Mouse (Mus musculus): ENCODE data around the gene Apoa2.

The Apoa2 gene

GRCm38 (mm10) chr1:171224857-171225256 is at the start of gene Apoa2:
Gene Apoa2 (plus strand): TSS chr1:171225054.
- peak; percentile 85 for DNase-seq

DNA sequence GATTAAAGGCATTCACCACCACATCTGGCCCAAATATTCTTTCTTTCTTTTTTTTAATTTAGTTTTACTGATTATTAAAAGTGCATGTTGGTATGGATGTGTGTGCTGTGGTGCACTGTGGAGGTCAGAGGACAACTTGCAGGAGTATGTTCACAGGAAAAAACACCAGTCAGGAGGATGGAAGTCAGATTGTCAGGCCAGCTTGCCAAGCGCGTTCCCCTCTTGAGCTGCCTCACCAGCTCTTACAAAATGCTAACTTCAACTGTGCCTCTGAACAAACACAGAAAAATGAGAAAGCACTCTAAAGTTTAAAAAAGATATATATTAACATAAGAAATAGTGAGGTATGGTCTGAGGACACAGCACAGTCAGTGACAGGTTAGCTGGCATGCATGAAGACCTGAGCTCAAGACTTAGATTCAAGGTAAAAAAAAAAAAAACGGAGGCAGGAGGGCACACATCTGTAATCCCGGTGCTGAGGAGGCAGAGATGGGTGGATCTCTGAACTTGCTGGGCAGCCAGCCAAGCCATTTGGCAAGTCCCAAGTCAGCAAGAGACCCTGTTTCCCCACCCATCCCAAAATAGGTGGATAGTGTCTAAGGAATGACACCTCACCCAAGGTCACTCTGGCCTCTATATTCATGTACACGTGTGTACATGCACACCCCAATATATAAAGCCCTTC is 45.2 kb upstream of the Apoa2 start:
- peak; percentile 91 for DNase-seq

DNA sequence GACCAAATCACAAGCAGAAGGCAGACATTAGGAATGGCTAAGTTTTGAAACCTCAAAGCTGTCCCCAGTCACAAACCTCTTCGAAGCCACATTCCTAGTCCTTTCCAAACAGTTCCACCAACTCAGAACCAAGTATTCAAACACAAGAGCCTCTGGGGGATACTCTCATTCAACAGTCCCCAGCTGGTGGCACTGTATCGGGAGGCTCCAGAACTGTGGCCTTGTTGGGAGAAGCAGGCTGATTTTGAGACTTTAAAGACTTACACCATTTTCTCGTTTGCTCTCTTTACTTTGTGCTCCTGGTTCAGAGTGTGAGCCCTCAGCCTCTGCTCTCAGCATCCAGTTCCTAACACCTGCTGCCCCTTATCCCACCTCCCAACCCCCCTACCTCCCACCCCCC is 41.8 kb upstream of the Apoa2 start:
- DNase-seq: peak; percentile 64

- peak; percentile 97 for DNase-seq
These were observed 41.2 kb upstream of the Apoa2 start for GRCm38 (mm10) chr1:171183620-171184019.

- DNase-seq: peak; percentile 95
These were observed 40.5 kb upstream of the Apoa2 start for GRCm38 (mm10) chr1:171184314-171184713.

GRCm38 (mm10) chr1:171185655-171186054 is 39.2 kb upstream of the Apoa2 start:
- peak; percentile 84 for DNase-seq

DNA sequence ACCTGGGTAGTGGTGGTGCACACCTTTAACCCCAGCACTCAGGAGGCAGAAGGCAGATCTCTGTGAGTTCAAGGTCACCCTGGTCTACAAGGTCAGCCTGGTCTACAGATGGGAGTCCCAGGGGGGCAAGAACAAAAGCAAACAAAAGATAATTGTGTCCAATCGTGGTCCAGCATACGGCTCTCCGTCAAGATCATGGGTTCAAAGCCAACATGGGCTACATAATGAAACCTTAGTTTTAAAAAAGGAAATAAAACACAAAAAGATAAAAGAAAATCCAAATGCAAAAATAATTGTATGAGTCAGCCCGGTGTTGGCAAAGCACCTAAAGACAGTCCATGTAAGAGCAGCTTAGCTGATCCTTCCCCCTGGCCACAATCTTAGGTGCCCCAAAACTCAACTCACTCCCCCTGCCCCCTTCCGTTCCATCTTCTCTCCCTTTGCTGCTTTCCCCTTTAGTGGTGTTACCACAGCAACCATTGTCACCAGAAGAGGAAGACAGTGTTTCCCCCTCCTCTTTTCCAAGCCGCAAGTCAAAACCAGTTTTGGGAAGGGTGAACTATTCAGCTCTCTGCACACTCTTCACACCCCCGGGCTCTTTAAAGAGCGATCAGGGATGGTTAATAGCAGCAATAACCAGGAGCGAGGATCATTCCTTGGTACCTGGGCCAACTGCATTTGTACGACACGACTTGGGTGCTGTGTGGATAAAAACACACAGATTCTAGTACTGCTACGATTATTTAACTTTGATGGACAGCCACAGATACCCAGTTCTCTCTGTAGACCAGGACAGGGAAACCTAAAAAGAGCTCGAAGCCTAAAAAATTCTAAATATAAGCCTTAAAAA is 36.8 kb upstream of the Apoa2 start:
- no peak for DNase-seq

DNA sequence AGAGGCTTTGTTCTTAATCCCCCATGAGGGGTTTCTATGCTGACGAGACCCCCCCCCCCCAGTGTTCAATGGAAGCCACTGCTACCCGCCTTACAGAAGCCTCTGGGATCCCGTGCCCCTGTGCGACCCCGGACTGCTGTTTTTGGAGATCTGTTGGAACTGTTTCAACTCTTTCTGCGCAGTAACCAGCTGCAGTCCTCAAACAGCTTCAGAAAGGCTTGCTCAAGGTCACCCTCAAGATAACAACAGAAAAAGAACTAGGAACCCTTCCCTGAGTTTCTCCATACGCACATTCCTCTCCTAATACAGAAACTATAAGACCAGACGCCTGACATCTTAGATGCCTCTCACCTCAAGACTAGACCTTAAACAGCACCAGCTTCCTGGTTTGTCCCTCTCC is 35.8 kb upstream of the Apoa2 start:
- peak; percentile 95 for DNase-seq

DNA sequence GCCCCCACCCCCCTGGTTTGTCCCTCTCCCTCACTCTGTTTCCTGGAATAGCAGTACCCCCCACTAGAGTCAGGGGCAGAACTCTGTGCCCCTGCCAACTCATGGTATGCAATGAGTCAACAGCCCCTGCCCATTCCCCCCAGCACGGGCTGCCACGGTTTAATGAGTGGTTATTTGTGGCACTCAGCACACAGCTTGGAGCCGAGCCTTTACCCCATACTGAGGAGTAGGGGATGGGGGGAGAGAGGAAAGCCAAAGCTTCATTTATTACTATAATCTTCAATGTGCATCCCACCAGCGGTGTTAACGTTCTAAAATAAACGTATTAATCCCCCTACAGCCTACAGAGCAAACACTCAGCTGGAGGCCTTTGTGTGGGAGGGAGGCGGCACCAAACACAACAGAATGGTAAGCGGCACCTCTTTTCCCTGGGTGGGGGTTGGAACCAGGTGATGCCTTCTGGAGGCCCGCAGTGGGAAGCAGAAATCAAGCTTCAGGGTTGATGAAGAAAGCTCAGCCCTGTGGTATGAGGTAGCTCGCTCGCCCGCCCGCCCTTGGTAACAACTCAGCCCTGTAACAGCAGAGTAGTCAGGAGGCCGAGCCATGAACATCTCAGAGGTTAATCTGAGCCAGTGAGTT is 35.3 kb upstream of the Apoa2 start:
- no peak for DNase-seq

GRCm38 (mm10) chr1:171190832-171191231 is 34.0 kb upstream of the Apoa2 start:
- DNase-seq: peak; percentile 70

GRCm38 (mm10) chr1:171192283-171192682 is 32.6 kb upstream of the Apoa2 start:
- peak; percentile 75 for DNase-seq

- peak; percentile 94 for DNase-seq
These were observed 31.6 kb upstream of the Apoa2 start for GRCm38 (mm10) chr1:171193093-171193840.

DNA sequence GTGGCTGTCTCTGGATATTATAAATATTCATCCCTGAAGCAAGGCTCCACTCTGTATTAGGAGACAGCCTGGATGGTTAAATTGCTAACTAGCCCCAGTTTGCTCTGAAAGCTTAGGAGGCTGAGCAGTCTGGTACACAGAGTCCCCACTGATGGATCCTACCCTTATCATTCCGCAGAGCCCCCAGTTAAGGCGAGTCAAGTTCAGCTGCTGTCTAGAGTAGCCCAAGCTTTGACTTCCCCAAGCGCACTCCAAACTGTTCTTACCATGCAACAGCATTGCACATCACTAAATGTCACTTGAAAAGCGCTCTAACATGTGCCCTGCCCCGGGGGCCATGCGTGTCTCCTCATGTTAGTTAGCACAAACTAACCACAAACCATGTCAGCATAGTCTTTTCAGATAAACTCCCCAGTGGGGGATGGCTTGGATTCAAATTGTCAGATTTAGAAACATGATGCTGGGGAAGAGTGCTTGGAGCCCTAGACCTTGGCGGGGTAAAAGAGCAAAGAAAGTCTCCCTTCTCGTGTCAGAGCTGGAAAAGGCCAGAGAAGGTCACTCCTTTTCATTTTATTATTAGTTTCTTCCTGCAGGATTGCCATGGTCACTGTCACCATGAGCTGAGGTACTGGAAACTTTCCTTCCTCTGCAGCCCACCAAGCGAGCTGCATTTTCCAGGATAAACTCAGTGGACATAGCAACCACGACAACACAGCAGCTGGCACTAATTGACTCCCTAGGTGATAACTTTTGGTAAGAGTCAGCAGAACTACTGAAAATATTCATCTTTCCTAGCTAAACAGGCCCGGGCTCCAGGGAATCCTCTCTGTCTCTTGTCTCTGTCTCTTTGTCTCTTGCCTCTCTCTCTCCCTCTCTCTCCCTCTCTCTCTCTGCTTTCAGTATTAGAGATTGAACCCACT is 30.7 kb upstream of the Apoa2 start:
- DNase-seq: peak; percentile 90

DNA sequence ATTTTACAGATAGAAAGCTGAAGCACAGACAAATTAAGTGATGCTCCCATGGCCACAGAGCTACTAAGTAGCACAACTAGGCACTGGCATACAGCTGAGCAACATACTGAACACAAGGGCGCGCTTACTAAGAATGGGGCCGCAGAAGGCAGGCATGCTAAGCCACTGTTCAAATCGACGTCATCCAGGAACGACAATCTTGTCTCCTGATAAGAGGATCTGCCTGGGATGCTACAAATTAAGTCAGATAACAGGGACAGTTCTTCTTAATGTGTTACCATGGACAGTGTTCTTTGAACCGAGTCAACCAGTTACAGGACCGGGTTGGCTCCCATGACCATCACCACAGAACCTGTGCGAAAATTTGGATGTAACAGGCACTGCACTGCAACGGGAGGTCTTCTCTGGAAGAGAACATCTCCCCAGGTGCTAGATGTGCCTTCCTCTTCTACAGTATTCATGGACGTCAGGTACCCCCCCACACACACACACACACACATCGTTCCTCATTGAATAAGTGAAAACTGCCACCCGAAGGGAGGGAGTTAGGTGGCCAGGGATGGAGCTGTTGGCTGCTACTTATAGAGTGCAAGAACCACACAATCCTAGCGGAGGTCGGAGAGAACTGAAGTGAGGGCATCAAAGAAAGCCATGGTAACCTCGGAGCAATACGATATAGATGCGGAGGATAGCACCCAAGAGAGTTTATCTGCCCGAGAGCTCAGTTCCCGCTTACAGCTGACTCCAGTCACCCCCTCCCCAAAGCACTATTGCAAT is 29.6 kb upstream of the Apoa2 start:
- peak; percentile 89 for DNase-seq

DNA sequence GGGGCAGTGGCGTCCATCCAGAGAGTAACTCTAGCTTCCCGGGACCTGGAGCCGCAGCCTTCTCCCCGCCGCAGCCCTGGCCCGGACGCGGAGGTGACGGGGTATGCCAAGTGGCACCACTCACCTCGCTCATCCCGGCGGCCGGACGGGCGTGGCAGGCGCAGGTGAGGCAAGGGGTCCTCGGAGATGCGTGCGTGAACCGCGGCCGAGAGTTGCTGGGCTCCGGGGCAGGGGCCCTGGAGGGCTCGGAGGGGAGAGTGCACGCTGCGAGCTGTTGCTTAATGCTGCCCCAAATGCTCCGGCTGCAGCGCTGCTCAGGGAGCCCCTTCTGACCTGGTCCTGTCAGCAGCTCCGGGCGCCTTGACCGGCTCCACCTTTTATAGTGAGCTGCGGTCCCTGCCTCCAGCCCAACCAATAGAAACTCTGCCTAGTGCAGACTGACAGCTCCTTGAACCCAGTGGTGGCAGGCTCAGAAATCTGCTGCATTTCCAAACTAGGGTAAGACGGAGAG is 28.9 kb upstream of the Apoa2 start, which contains the start of gene Pcp4l1:
TSS of gene Pcp4l1 (minus strand) at position 382 of the 511 bp plus-strand sequence.
- DNase-seq: peak; percentile 99

- peak; percentile 79 for DNase-seq
These were observed 25.3 kb upstream of the Apoa2 start for GRCm38 (mm10) chr1:171199532-171199931.

DNA sequence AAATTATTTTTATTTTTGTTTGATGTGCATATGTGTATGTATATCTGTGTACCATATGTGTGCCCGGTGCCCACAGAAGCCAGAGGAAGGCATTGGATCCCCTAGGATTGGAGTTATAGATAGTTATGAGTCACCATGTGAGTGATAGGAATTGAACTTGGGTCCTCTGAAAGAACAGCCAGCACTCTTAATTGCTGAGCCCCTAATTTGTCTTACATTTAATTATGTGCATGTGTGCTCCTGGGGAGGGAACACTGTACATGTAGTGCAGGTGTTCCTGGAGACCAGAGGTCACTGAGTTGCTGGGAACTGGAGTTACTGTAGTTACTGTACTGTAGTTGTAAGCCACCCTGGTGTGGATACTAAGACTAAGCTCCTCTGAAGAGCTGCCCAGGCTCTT is 24.1 kb upstream of the Apoa2 start:
- DNase-seq: peak; percentile 78

GRCm38 (mm10) chr1:171203471-171204248 is 21.2 kb upstream of the Apoa2 start:
- no peak for DNase-seq

DNA sequence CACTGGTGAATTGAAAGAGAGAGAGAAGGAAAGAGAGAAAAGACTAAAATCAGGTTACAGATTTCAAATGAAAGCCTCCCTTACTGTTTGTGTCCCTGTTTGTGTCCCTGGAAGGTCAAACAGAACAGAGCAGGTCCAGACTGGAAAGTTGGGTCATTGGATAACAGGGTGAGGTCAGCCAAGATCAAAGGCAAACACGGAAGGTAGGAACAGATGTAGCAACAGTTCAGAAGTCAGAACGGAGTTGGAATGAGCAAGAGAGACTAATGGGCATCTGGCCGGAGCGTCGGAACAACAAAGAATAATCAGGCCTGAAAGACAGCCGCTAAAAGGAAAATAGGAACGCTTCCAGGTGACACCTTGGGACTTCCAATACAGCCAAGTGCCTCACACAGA is 20.6 kb upstream of the Apoa2 start:
- peak; percentile 68 for DNase-seq

Data from heart, adult 11 months (tissue).